In the genomic region with DNA sequence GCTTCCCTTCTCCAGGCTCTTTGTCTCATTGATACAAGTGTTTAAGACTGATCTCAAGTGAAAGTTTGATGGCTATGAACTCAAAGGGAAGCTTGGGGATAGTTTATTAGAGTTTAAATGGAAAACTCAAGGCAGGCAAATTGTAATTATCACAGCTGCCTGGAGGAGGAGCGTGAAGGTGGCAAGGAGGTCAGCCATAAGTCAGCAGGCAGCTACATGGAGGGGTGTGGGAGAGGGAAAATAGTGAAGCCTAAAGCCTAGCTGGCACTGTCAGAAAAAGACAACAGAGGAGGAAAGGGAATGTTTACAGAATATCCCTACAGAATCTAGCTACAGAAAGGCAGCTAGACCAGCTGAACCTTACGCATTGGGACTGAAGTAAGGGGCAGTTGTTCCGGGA, we compare ENCODE assay signal across 18 mouse cellular contexts.
"Had no signal": no experiment of that assay in that cellular context is flagged by ENCODE, and none has a peak within 500 bp of the region (broad histone marks: within the 10 kb centered on the region; RNA-seq: fewer than 3 reads in every experiment).

No protein-coding gene starts in this region.

- H3K4me3 ChIP-seq: limb, embryonic 12.5 days; limb, embryonic 15.5 days; midbrain, embryonic 10.5 days; stomach, embryonic 15.5 days had no signal

- H3K4me1 ChIP-seq: stomach, embryonic 15.5 days had no signal

- H3K9me3 ChIP-seq: limb, embryonic 12.5 days; limb, embryonic 15.5 days; stomach, embryonic 15.5 days had no signal

- H3K27ac ChIP-seq: limb, embryonic 12.5 days; limb, embryonic 15.5 days; liver, embryonic 14.5 days; macrophage; midbrain, embryonic 10.5 days; stomach, embryonic 15.5 days had no signal

- ATAC-seq: intestine, postnatal 0 days; liver, postnatal 0 days; lung, postnatal 0 days had no signal

- H3K36me3 ChIP-seq: limb, embryonic 12.5 days; limb, embryonic 15.5 days; stomach, embryonic 15.5 days had no signal

- H3K9ac ChIP-seq: limb, embryonic 12.5 days; limb, embryonic 15.5 days; liver, embryonic 14.5 days; liver, postnatal 0 days; lung, embryonic 14.5 days; stomach, embryonic 15.5 days had no signal

- H3K4me2 ChIP-seq: limb, embryonic 12.5 days; limb, embryonic 15.5 days; liver, embryonic 11.5 days; lung, embryonic 14.5 days; stomach, embryonic 15.5 days had no signal

- DNase-seq: kidney, adult 8-10 months; kidney, postnatal 14 days; left cerebral cortex, postnatal 4 days; liver, postnatal 0 days; lung, embryonic 14.5 days; midbrain, embryonic 14.5 days; right cerebral cortex, postnatal 25 days; spleen, adult 18-20 months; thymus, postnatal 25 days had no signal

- H3K27me3 ChIP-seq: limb, embryonic 12.5 days; limb, embryonic 15.5 days; stomach, embryonic 15.5 days had no signal
